Mouse (Mus musculus) brain, embryonic 14.5 days (tissue): Measurements from ENCODE around the gene Negr1.

Source experiments
- CTCF ChIP-seq: fragments of 200-500 bp; IDR thresholded peaks from 2 replicates; pipeline ENCODE4 v1.5.1; 2012; ENCODE audit warnings: inconsistent platforms, mild to moderate bottlenecking, moderate library complexity, borderline replicate concordance; ENCODE audit not compliant: insufficient read depth, insufficient read length; ENCODE audit errors: extremely low read depth
- POLR2A ChIP-seq: fragments of 200-500 bp; IDR thresholded peaks from 2 replicates; pipeline ENCODE4 v1.6.1; 2012; ENCODE audit warnings: mild to moderate bottlenecking, inconsistent platforms, borderline replicate concordance; ENCODE audit not compliant: poor library complexity, insufficient read depth, insufficient read length, severe bottlenecking; ENCODE audit errors: extremely low read depth

DNA sequence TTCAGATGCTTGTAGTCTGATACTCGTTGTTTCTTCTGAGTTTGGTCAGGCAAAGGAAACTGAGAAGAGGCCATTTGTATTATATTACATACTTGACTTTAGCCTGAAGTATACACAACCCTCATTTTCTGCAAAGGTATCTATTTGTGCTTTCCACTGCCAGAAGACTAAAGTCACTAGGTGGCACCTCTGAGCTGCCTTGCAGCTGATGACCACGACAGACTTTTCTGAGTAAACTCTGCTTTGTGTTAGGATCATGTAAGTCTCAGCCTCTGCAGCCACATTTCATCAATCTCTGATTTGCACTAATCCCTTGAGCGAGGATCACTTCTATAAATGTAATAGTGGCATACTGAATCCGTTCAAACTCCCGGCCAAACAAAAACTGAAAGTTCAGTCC lies 671.1 kb downstream of the Negr1 start:
- peak; percentile 67; the same call in 1 of the 2 replicates for TF ChIP-seq CTCF
- TF ChIP-seq POLR2A = no peak
